Mouse (Mus musculus) forebrain, embryonic 15.5 days (tissue): Measurements from ENCODE around the gene Foxj2. TPM values are rescaled to one million over a fixed set of nuclear protein-coding genes. Genes with fewer than 3 reads are reported as not detected.

Source experiments
- ATAC-seq: fragments of 200-750 bp; cut with Nextera tagmentation; replicated peaks from 2 replicates; pipeline ENCODE4 v1.8.0; 2017; ENCODE audit warnings: mild to moderate bottlenecking, moderate TSS enrichment, moderate library complexity
- H3K27ac ChIP-seq: fragments of 300-500 bp; sonication (generic); replicated peaks from 2 replicates; pipeline ENCODE4 v1.5.1; 2015; ENCODE audit warnings: mild to moderate bottlenecking, inconsistent platforms
- H3K27me3 ChIP-seq: fragments of 300-500 bp; sonication (generic); 2 replicates; pipeline ENCODE4 v1.6.1; 2015; ENCODE audit warnings: inconsistent platforms
- H3K36me3 ChIP-seq: fragments of 300-500 bp; sonication (generic); 2 replicates; pipeline ENCODE4 v1.6.1; 2015; ENCODE audit warnings: mild to moderate bottlenecking, inconsistent platforms
- H3K4me1 ChIP-seq: fragments of 300-500 bp; sonication (generic); 2 replicates; pipeline ENCODE4 v1.6.1; 2015; ENCODE audit warnings: inconsistent platforms
- H3K4me2 ChIP-seq: fragments of 300-500 bp; sonication (generic); replicated peaks from 2 replicates; pipeline ENCODE4 v1.6.1; 2015; ENCODE audit warnings: mild to moderate bottlenecking, inconsistent platforms
- H3K4me3 ChIP-seq: fragments of 300-500 bp; sonication (generic); 2 replicates; pipeline ENCODE4 v1.5.1; 2015; ENCODE audit warnings: mild to moderate bottlenecking, inconsistent platforms
- H3K9ac ChIP-seq: fragments of 300-500 bp; sonication (generic); replicated peaks from 2 replicates; pipeline ENCODE4 v1.6.1; 2015; ENCODE audit warnings: mild to moderate bottlenecking, inconsistent platforms
- H3K9me3 ChIP-seq: fragments of 300-500 bp; sonication (generic); 2 replicates; pipeline ENCODE4 v1.6.1; 2016; ENCODE audit warnings: inconsistent platforms
- WGBS: fragments of 180-500 bp; shearing (Covaris S2); methylation state at CpG from one replicate; pipeline ENCODE4 v1.1.7; 2015; ENCODE audit warnings: mixed read lengths; 5-methylcytosine and 5-hydroxymethylcytosine counted together
- polyA plus RNA-seq: library from polyadenylated mRNA; unstranded; fragments of >200 nt; fragmentation: Nextera tagmentation; extraction: Ambion mirVana; gene quantifications from 2 replicates; pipeline ENCODE4 v1.2.1, GENCODE M21; 2015

Gene Foxj2
- polyA plus RNA-seq, 1 experiment from 2014 or later = 6.8 TPM

DNA sequence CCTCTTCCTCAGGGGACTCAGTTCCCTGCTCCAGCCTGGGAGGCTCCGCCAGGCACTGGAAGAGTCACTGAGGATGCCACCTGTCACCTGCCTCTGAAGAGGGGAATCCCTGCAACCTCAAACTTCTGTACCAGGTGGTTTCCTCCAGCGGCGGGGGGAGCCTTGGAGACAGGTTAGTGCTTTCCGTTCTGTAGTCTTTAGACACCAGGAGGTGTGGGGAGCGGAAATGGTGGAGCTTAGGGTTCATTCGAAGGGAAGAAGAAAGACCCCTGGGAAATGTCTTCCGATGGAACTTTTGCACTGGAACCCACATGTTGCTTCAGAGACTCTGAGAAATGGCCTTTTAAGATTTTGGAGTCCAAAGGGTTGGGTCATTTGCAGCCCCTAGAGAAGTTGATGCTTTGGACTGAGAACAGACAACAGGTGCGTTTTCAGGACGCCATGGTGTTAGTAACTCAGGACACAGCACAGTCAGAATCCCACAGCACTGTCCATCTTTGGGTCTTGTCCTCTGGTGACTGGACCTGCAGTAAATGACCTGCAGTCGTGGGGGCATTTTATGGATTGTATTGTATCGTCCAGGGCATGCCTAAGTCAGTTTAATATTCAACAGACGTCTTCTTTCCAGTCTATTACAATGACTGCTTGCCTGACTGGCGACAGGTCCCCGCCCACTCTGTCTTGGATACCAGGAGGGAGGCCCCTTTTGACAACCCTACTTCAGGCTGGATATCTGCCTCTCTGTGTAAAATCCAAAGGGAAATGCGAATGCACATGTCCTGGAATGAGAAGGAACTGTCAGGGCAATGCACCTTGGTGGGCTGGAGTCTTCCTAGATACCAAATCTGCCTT is 1.3 kb downstream of the Foxj2 start:
- Histone ChIP-seq H3K4me2 (peak overlapping the region; percentile 72), H3K27ac (no peak overlapping the region), H3K4me1 (peaks cover 44% of the 10 kb centered on the region), H3K27me3 (no peaks in the 10 kb centered on the region), H3K9ac (peak overlapping the region; percentile 93), H3K4me3 (peak overlapping the region; percentile 87), H3K9me3 (no peaks in the 10 kb centered on the region), H3K36me3 (no peaks in the 10 kb centered on the region)
- peak; percentile 31 for ATAC-seq
- 17% methylated on average over 15 of the region's 15 CpGs for WGBS

- H3K4me3 ChIP-seq = no peak overlapping the region; the same call in 1 of the 2 replicates
Measured at GRCm38 (mm10) chr6:122821822-122822221, 2.1 kb downstream of the Foxj2 start.

DNA sequence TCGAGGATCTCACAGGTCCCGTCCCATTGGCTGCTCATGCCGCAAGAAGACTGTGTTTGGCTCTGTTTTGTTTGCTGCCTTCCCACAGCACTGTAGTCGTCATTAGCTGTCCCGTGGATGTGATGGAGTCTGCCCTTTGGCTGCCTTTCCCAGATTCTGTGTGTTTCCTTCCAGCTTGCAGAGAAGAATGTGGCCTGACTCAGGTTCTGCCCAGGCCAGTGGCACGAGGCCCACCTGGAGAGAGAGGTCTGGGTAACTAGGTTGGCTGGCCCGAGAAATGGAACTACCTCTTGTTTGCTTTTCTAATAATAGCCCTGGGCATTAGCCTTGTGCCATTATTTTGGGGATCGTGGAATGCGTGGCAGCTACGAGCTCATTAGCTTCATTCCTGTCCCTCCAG is 4.4 kb downstream of the Foxj2 start:
- H3K36me3 ChIP-seq = peaks cover 4% of the 10 kb centered on the region; the same call in 1 of the 2 replicates
- no peak overlapping the region for H3K4me3 ChIP-seq
- H3K9me3 ChIP-seq = no peaks in the 10 kb centered on the region
- H3K4me1 ChIP-seq = peaks cover 46% of the 10 kb centered on the region
- no peaks in the 10 kb centered on the region for H3K27me3 ChIP-seq
- WGBS = 56% methylated on average over 10 of the region's 10 CpGs
- H3K27ac ChIP-seq = no peak overlapping the region
- no peak overlapping the region for H3K4me2 ChIP-seq
- no peak overlapping the region for H3K9ac ChIP-seq
- ATAC-seq = no peak

More at GRCm38 (mm10) chr6:122821822-122822221, 2.1 kb downstream of the Foxj2 start:
- Histone ChIP-seq H3K4me1 (peaks cover 51% of the 10 kb centered on the region), H3K4me2 (no peak overlapping the region), H3K9ac (no peak overlapping the region), H3K36me3 (no peaks in the 10 kb centered on the region), H3K9me3 (no peaks in the 10 kb centered on the region), H3K27me3 (no peaks in the 10 kb centered on the region), H3K27ac (no peak overlapping the region)
- no peak for ATAC-seq
- 86% methylated on average over 9 of the region's 9 CpGs for WGBS

GRCm38 (mm10) chr6:122825166-122825565 is 5.5 kb downstream of the Foxj2 start:
- no peak overlapping the region for H3K4me3 ChIP-seq

DNA sequence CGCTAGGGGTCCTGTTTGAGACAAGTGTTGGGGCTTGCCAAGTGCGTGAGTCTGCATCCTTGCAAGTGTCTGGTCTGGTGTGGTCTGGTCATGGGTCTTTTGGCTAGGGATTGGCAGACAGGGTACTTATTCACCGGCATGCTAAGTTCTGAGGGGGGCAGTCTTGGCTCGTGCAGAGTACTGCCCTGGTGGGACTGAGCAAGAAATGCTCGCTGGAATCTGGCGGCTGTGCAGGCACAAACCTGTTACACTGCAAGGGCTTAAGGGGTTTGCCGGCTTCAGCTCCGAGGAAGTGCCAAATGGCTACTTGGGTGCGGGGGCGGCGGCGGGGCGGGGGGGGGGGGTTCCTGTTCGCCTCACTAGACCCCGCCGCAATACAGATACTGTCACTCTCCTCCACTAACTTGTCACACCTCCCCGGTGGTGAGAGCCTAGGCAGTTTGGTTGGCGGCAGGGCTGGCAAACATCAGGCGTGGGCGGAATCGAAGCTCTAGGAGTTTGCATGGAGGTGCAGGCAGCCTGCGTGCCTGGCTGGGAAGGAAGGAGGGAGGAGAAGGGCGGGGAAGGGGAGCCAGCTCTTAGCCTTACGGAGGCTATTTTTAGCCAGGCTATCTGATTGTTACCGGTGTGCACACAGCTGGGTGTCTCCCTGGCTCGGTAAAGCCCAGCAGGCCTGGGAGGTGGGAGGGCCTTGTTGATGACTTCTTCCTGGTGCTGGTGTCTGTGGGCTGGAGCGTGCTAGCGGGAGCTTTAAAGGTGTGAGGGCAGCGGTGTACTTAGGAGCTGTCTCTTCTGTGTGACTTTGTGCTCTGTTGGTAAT is 6.4 kb downstream of the Foxj2 start:
- 4% methylated on average over 29 of the region's 29 CpGs for WGBS
- Histone ChIP-seq H3K4me1 (peaks cover 34% of the 10 kb centered on the region), H3K9me3 (no peaks in the 10 kb centered on the region), H3K9ac (peak overlapping the region; percentile 37), H3K4me2 (peak overlapping the region; percentile 53), H3K27ac (no peak overlapping the region), H3K27me3 (no peaks in the 10 kb centered on the region), H3K36me3 (peaks cover 4% of the 10 kb centered on the region; the same call in 1 of the 2 replicates), H3K4me3 (peak overlapping the region; percentile 35)
- ATAC-seq = peak; percentile 65

More at GRCm38 (mm10) chr6:122825166-122825565, 5.5 kb downstream of the Foxj2 start:
- Histone ChIP-seq H3K27me3 (no peaks in the 10 kb centered on the region), H3K27ac (no peak overlapping the region), H3K4me2 (no peak overlapping the region), H3K4me1 (peaks cover 43% of the 10 kb centered on the region), H3K9me3 (no peaks in the 10 kb centered on the region), H3K9ac (no peak overlapping the region), H3K36me3 (peaks cover 4% of the 10 kb centered on the region; the same call in 1 of the 2 replicates)
- WGBS = 95% methylated on average over 9 of the region's 9 CpGs
- ATAC-seq = no peak

DNA sequence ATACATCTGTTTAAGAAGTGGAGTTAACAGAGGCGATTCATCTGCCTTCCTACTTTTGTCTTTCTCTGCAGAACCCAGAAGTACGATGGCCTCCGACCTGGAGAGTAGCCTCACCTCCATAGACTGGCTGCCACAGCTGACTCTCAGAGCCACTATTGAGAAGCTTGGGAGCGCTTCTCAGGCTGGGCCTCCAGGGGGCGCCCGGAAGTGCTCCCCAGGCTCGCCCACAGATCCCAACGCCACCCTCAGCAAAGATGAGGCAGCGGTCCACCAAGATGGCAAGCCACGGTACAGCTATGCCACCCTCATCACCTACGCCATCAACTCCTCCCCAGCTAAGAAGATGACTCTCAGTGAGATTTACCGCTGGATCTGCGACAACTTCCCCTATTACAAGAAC is 8.4 kb downstream of the Foxj2 start:
- Histone ChIP-seq H3K36me3 (peaks cover 18% of the 10 kb centered on the region), H3K4me1 (peaks cover 18% of the 10 kb centered on the region), H3K4me2 (no peak overlapping the region), H3K9ac (no peak overlapping the region), H3K4me3 (no peak overlapping the region), H3K27me3 (no peaks in the 10 kb centered on the region), H3K9me3 (no peaks in the 10 kb centered on the region), H3K27ac (no peak overlapping the region)
- ATAC-seq = no peak
- 44% methylated on average over 13 of the region's 13 CpGs for WGBS

DNA sequence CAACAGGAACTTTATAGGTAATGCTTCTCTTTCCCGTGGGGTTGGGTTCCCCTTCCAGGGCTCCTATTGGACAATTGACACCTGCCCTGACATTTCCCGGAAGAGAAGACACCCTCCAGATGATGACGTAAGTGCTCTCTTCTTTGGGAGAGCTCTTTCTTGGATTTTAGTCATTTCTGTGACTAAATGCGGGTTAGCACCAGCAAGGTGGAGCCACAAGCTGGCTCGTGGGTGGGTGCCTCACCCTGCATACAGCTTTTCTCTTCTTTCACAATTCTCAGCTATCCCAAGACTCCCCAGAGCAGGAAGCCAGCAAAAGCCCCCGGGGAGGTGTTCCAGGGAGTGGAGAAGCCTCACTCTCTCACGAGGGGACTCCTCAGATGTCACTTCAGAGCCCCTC is 13.2 kb downstream of the Foxj2 start:
- no peak overlapping the region for H3K27ac ChIP-seq
- H3K9me3 ChIP-seq = no peaks in the 10 kb centered on the region
- no peaks in the 10 kb centered on the region for H3K4me1 ChIP-seq
- no peak overlapping the region for H3K4me3 ChIP-seq
- no peak for ATAC-seq
- WGBS = 85% methylated on average over 7 of the region's 7 CpGs
- peaks cover 52% of the 10 kb centered on the region for H3K36me3 ChIP-seq
- no peak overlapping the region for H3K4me2 ChIP-seq
- H3K9ac ChIP-seq = no peak overlapping the region
- no peaks in the 10 kb centered on the region for H3K27me3 ChIP-seq

GRCm38 (mm10) chr6:122834365-122834764 is 14.7 kb downstream of the Foxj2 start:
- H3K27me3 ChIP-seq = no peaks in the 10 kb centered on the region
- ATAC-seq = no peak
- no peak overlapping the region for H3K9ac ChIP-seq
- H3K4me2 ChIP-seq = no peak overlapping the region
- 72% methylated on average over 4 of the region's 4 CpGs for WGBS
- H3K36me3 ChIP-seq = peaks cover 62% of the 10 kb centered on the region
- H3K4me1 ChIP-seq = no peaks in the 10 kb centered on the region
- H3K4me3 ChIP-seq = no peak overlapping the region
- no peak overlapping the region for H3K27ac ChIP-seq
- H3K9me3 ChIP-seq = no peaks in the 10 kb centered on the region

DNA sequence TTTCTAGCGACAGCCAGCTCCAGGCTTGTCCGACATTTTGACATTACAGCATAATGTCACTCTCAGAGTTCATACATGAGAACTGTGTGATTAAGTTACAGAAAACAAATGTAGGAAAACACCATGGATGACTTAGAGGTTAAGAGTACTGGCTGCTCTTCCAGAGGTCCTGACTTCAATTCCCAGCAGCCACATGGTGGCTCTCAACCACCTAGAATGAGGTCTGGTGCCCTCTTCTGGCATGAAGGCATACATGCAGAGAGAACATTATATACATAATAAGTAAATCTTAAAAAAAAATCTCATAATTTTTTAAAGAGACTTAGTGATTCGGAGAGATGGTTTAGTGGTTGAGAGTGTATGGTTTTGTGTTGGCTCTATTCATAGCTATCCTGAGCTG is 17.3 kb downstream of the Foxj2 start:
- peaks cover 82% of the 10 kb centered on the region for H3K36me3 ChIP-seq
- H3K4me2 ChIP-seq = no peak overlapping the region
- no peak overlapping the region for H3K4me3 ChIP-seq
- no peaks in the 10 kb centered on the region for H3K9me3 ChIP-seq
- H3K9ac ChIP-seq = no peak overlapping the region
- no peak overlapping the region for H3K27ac ChIP-seq
- 97% methylated on average over 3 of the region's 3 CpGs for WGBS
- no peak for ATAC-seq
- no peaks in the 10 kb centered on the region for H3K4me1 ChIP-seq
- no peaks in the 10 kb centered on the region for H3K27me3 ChIP-seq

GRCm38 (mm10) chr6:122837539-122837938 is 17.8 kb downstream of the Foxj2 start:
- Histone ChIP-seq H3K9me3 (no peaks in the 10 kb centered on the region), H3K4me3 (no peak overlapping the region), H3K27ac (no peak overlapping the region), H3K4me2 (no peak overlapping the region), H3K27me3 (no peaks in the 10 kb centered on the region), H3K4me1 (no peaks in the 10 kb centered on the region), H3K9ac (no peak overlapping the region), H3K36me3 (peaks cover 79% of the 10 kb centered on the region)
- 92% methylated on average over 5 of the region's 5 CpGs for WGBS
- no peak for ATAC-seq

- Histone ChIP-seq H3K9me3 (no peaks in the 10 kb centered on the region), H3K4me3 (no peak overlapping the region), H3K27ac (no peak overlapping the region; the same call in 1 of the 2 replicates), H3K4me2 (no peak overlapping the region), H3K36me3 (peaks cover 52% of the 10 kb centered on the region), H3K27me3 (no peaks in the 10 kb centered on the region), H3K9ac (no peak overlapping the region), H3K4me1 (no peaks in the 10 kb centered on the region)
- ATAC-seq = peak; percentile 53; the same call in 1 of the 2 replicates
- 89% methylated on average over 6 of the region's 6 CpGs for WGBS
Measured at GRCm38 (mm10) chr6:122843759-122844158, 24.0 kb downstream of the Foxj2 start.

- H3K4me1 ChIP-seq = no peaks in the 10 kb centered on the region
- no peak overlapping the region for H3K4me2 ChIP-seq
- H3K36me3 ChIP-seq = no peaks in the 10 kb centered on the region
- H3K27ac ChIP-seq = no peak overlapping the region
- ATAC-seq = no peak
- H3K9ac ChIP-seq = no peak overlapping the region
- H3K9me3 ChIP-seq = no peaks in the 10 kb centered on the region
- WGBS = 87% methylated on average over 2 of the region's 2 CpGs
- H3K4me3 ChIP-seq = no peak overlapping the region
- no peaks in the 10 kb centered on the region for H3K27me3 ChIP-seq
Measured at GRCm38 (mm10) chr6:122852696-122853095, 33.0 kb downstream of the Foxj2 start.
